Mouse (Mus musculus) neural tube, embryonic 15.5 days (tissue): ENCODE measurements around the gene Sppl2c. TPM values are rescaled to one million over a fixed set of nuclear protein-coding genes. Genes with fewer than 3 reads are reported as not detected.
"Not testable (repeated sequence)": the region's sequence is repeated elsewhere in the genome, so short reads cannot be mapped to it uniquely, and the experiment has no call there.

ENCODE experiments used
- ATAC-seq: fragments of 200-750 bp; cut with Nextera tagmentation; 2 replicates; pipeline ENCODE4 v1.8.0; 2017; ENCODE audit warnings: mild to moderate bottlenecking, moderate TSS enrichment, moderate library complexity; ENCODE audit not compliant: low FRiP score
- H3K27ac ChIP-seq: fragments of 300-500 bp; sonication (generic); replicated peaks from 2 replicates; pipeline ENCODE4 v1.5.1; 2015; ENCODE audit warnings: mild to moderate bottlenecking, inconsistent platforms
- H3K27me3 ChIP-seq: fragments of 300-500 bp; sonication (generic); replicated peaks from 2 replicates; pipeline ENCODE4 v1.6.1; 2015; ENCODE audit warnings: inconsistent platforms
- H3K36me3 ChIP-seq: fragments of 300-500 bp; sonication (generic); 2 replicates; pipeline ENCODE4 v1.6.1; 2015; ENCODE audit warnings: inconsistent platforms
- H3K4me1 ChIP-seq: fragments of 300-500 bp; sonication (generic); 2 replicates; pipeline ENCODE4 v1.6.1; 2015; ENCODE audit warnings: inconsistent platforms
- H3K4me2 ChIP-seq: fragments of 300-500 bp; sonication (generic); 2 replicates; pipeline ENCODE4 v1.6.1; 2015; ENCODE audit warnings: inconsistent platforms, mild to moderate bottlenecking, moderate library complexity
- H3K4me3 ChIP-seq: fragments of 300-500 bp; sonication (generic); replicated peaks from 2 replicates; pipeline ENCODE4 v1.5.1; 2015; ENCODE audit warnings: mild to moderate bottlenecking, inconsistent platforms
- H3K9ac ChIP-seq: fragments of 300-500 bp; sonication (generic); replicated peaks from 2 replicates; pipeline ENCODE4 v1.6.1; 2015; ENCODE audit warnings: mild to moderate bottlenecking, inconsistent platforms
- H3K9me3 ChIP-seq: fragments of 300-500 bp; sonication (generic); replicated peaks from 2 replicates; pipeline ENCODE4 v1.6.1; 2016; ENCODE audit warnings: inconsistent platforms
- WGBS: fragments of 180-500 bp; shearing (Covaris S2); methylation state at CpG from one replicate; pipeline ENCODE4 v1.1.7; 2015; ENCODE audit warnings: mixed read lengths; 5-methylcytosine and 5-hydroxymethylcytosine counted together
- polyA plus RNA-seq: library from polyadenylated mRNA; unstranded; fragments of >200 nt; fragmentation: Nextera tagmentation; extraction: Ambion mirVana; gene quantifications from 2 replicates; pipeline ENCODE4 v1.2.1, GENCODE M21; 2015

Gene Sppl2c
- polyA plus RNA-seq, 1 experiment from 2014 or later = not detected

- H3K4me3 ChIP-seq = no peak overlapping the region
- no peak overlapping the region for H3K4me2 ChIP-seq
- no peak for ATAC-seq
- WGBS = 10% methylated on average over 10 of the region's 10 CpGs
- H3K9me3 ChIP-seq = no peaks in the 10 kb centered on the region
- H3K9ac ChIP-seq = no peak overlapping the region
- peaks cover 23% of the 10 kb centered on the region for H3K27me3 ChIP-seq
- H3K36me3 ChIP-seq = no peaks in the 10 kb centered on the region
- no peaks in the 10 kb centered on the region for H3K4me1 ChIP-seq
- H3K27ac ChIP-seq = no peak overlapping the region
Measured at GRCm38 (mm10) chr11:104197861-104198260, 11.7 kb downstream of the Sppl2c start.

GRCm38 (mm10) chr11:104203271-104203670 is 17.1 kb downstream of the Sppl2c start:
- 85% methylated on average over 3 of the region's 3 CpGs for WGBS
- Histone ChIP-seq H3K4me2 (no peak overlapping the region), H3K4me1 (no peaks in the 10 kb centered on the region), H3K9me3 (no peaks in the 10 kb centered on the region), H3K36me3 (no peaks in the 10 kb centered on the region), H3K27ac (no peak overlapping the region), H3K27me3 (peaks cover 2% of the 10 kb centered on the region), H3K9ac (no peak overlapping the region), H3K4me3 (no peak overlapping the region)
- no peak for ATAC-seq

GRCm38 (mm10) chr11:104206573-104206972 is 20.4 kb downstream of the Sppl2c start:
- Histone ChIP-seq H3K9me3 (no peaks in the 10 kb centered on the region), H3K27me3 (no peaks in the 10 kb centered on the region), H3K36me3 (no peaks in the 10 kb centered on the region), H3K4me1 (no peaks in the 10 kb centered on the region), H3K4me2 (no peak overlapping the region), H3K4me3 (no peak overlapping the region), H3K27ac (no peak overlapping the region), H3K9ac (no peak overlapping the region)
- no peak for ATAC-seq
- 70% methylated on average over 4 of the region's 4 CpGs for WGBS

- Histone ChIP-seq H3K9ac (no peak overlapping the region), H3K4me2 (no peak overlapping the region), H3K27ac (no peak overlapping the region), H3K36me3 (no peaks in the 10 kb centered on the region), H3K27me3 (no peaks in the 10 kb centered on the region), H3K4me1 (no peaks in the 10 kb centered on the region), H3K9me3 (no peaks in the 10 kb centered on the region), H3K4me3 (no peak overlapping the region)
- 73% methylated on average over 3 of the region's 3 CpGs for WGBS
- no peak for ATAC-seq
Measured at GRCm38 (mm10) chr11:104209041-104209440, 22.9 kb downstream of the Sppl2c start.

GRCm38 (mm10) chr11:104211251-104211650 is 25.1 kb downstream of the Sppl2c start:
- no peak for ATAC-seq
- Histone ChIP-seq H3K4me3 (no peak overlapping the region), H3K27me3 (no peaks in the 10 kb centered on the region), H3K9ac (no peak overlapping the region), H3K27ac (no peak overlapping the region), H3K9me3 (no peaks in the 10 kb centered on the region), H3K4me1 (no peaks in the 10 kb centered on the region; the same call in 1 of the 2 replicates), H3K4me2 (no peak overlapping the region), H3K36me3 (no peaks in the 10 kb centered on the region)
- WGBS = 83% methylated on average over 6 of the region's 6 CpGs

- not testable (repeated sequence) for H3K36me3 ChIP-seq, H3K27me3 ChIP-seq, H3K9ac ChIP-seq, H3K4me2 ChIP-seq, ATAC-seq, H3K27ac ChIP-seq, H3K9me3 ChIP-seq, H3K4me1 ChIP-seq, H3K4me3 ChIP-seq
- WGBS = 96% methylated on average over 5 of the region's 5 CpGs
Measured at GRCm38 (mm10) chr11:104214128-104214527, 28.0 kb downstream of the Sppl2c start.

- ATAC-seq = no peak
Measured at GRCm38 (mm10) chr11:104218075-104218474, 31.9 kb downstream of the Sppl2c start.

GRCm38 (mm10) chr11:104220291-104220690 is 34.2 kb downstream of the Sppl2c start:
- no peaks in the 10 kb centered on the region for H3K4me1 ChIP-seq
- H3K4me3 ChIP-seq = no peak overlapping the region
- H3K9ac ChIP-seq = no peak overlapping the region
- no peak for ATAC-seq
- no peaks in the 10 kb centered on the region for H3K36me3 ChIP-seq
- H3K27ac ChIP-seq = no peak overlapping the region
- 81% methylated on average over 4 of the region's 4 CpGs for WGBS
- H3K9me3 ChIP-seq = no peaks in the 10 kb centered on the region
- H3K4me2 ChIP-seq = no peak overlapping the region
- no peaks in the 10 kb centered on the region for H3K27me3 ChIP-seq

More at GRCm38 (mm10) chr11:104218075-104218474, 31.9 kb downstream of the Sppl2c start:
- Histone ChIP-seq H3K4me3 (no peak overlapping the region), H3K9ac (no peak overlapping the region), H3K9me3 (no peaks in the 10 kb centered on the region), H3K36me3 (no peaks in the 10 kb centered on the region), H3K27ac (no peak overlapping the region), H3K27me3 (no peaks in the 10 kb centered on the region), H3K4me1 (no peaks in the 10 kb centered on the region; the same call in 1 of the 2 replicates), H3K4me2 (no peak overlapping the region)
- 73% methylated on average over 3 of the region's 3 CpGs for WGBS

GRCm38 (mm10) chr11:104221751-104222150 is 35.6 kb downstream of the Sppl2c start:
- no peak overlapping the region for H3K4me3 ChIP-seq
- 78% methylated on average over 5 of the region's 5 CpGs for WGBS

GRCm38 (mm10) chr11:104223301-104223700 is 37.2 kb downstream of the Sppl2c start:
- Histone ChIP-seq H3K27ac (no peak overlapping the region), H3K9me3 (no peaks in the 10 kb centered on the region), H3K4me3 (no peak overlapping the region), H3K9ac (no peak overlapping the region), H3K36me3 (no peaks in the 10 kb centered on the region), H3K4me2 (no peak overlapping the region), H3K27me3 (no peaks in the 10 kb centered on the region), H3K4me1 (no peaks in the 10 kb centered on the region)
- no peak for ATAC-seq
- WGBS = 81% methylated on average over 9 of the region's 9 CpGs

More at GRCm38 (mm10) chr11:104221751-104222150, 35.6 kb downstream of the Sppl2c start:
- no peak overlapping the region for H3K9ac ChIP-seq
- no peak overlapping the region for H3K4me2 ChIP-seq
- H3K9me3 ChIP-seq = no peaks in the 10 kb centered on the region
- no peaks in the 10 kb centered on the region for H3K27me3 ChIP-seq
- H3K27ac ChIP-seq = no peak overlapping the region
- no peak for ATAC-seq
- H3K4me1 ChIP-seq = no peaks in the 10 kb centered on the region
- H3K36me3 ChIP-seq = no peaks in the 10 kb centered on the region

- ATAC-seq = no peak
- WGBS = 77% methylated on average over 4 of the region's 4 CpGs
Measured at GRCm38 (mm10) chr11:104229391-104229790, 43.3 kb downstream of the Sppl2c start.

GRCm38 (mm10) chr11:104230066-104230778 is 44.1 kb downstream of the Sppl2c start:
- no peak for ATAC-seq
- Histone ChIP-seq H3K9me3 (no peaks in the 10 kb centered on the region), H3K4me3 (peak overlapping the region; percentile 57), H3K27me3 (no peaks in the 10 kb centered on the region; the same call in 1 of the 2 replicates), H3K36me3 (no peaks in the 10 kb centered on the region), H3K4me1 (peaks cover 35% of the 10 kb centered on the region), H3K27ac (peak overlapping the region; percentile 94), H3K4me2 (peak overlapping the region; percentile 79), H3K9ac (peak overlapping the region; percentile 86)
- 12% methylated on average over 9 of the region's 9 CpGs for WGBS

More at GRCm38 (mm10) chr11:104229391-104229790, 43.3 kb downstream of the Sppl2c start:
- Histone ChIP-seq H3K4me2 (no peak overlapping the region), H3K9ac (no peak overlapping the region), H3K4me1 (peaks cover 27% of the 10 kb centered on the region), H3K27ac (no peak overlapping the region), H3K27me3 (no peaks in the 10 kb centered on the region; the same call in 1 of the 2 replicates), H3K4me3 (no peak overlapping the region), H3K36me3 (no peaks in the 10 kb centered on the region), H3K9me3 (no peaks in the 10 kb centered on the region)
